Mouse (Mus musculus) 3134 (cell line): ENCODE data around the gene Ebf3.

ENCODE experiments used
- DNase-seq: peaks from one replicate; pipeline ENCODE4 v3.0.0-alpha.2; 2011; ENCODE audit warnings: low spot score; ENCODE audit not compliant: insufficient read length; ENCODE audit errors: extremely low read depth

The Ebf3 gene

GRCm38 (mm10) chr7:137312166-137312932 lies 1.9 kb downstream of the Ebf3 start:
- no peak for DNase-seq

- no peak for DNase-seq
These were observed 2.7 kb downstream of the Ebf3 start for GRCm38 (mm10) chr7:137311341-137312110.

GRCm38 (mm10) chr7:137310876-137311275 lies 3.4 kb downstream of the Ebf3 start:
- DNase-seq: no peak

- no peak for DNase-seq
These were observed 4.0 kb downstream of the Ebf3 start for GRCm38 (mm10) chr7:137310091-137310761.

- DNase-seq: no peak
These were observed 4.9 kb downstream of the Ebf3 start for GRCm38 (mm10) chr7:137309071-137310066.

GRCm38 (mm10) chr7:137308061-137309060 lies 5.9 kb downstream of the Ebf3 start:
- no peak for DNase-seq

GRCm38 (mm10) chr7:137307131-137307530 lies 7.1 kb downstream of the Ebf3 start:
- no peak for DNase-seq

- DNase-seq: no peak
These were observed 8.1 kb downstream of the Ebf3 start for GRCm38 (mm10) chr7:137306127-137306526.

- peak; percentile 18 for DNase-seq
These were observed 10.5 kb downstream of the Ebf3 start for GRCm38 (mm10) chr7:137303776-137304171.

- DNase-seq: no peak
These were observed 11.1 kb downstream of the Ebf3 start for GRCm38 (mm10) chr7:137302961-137303775.

- DNase-seq: no peak
These were observed 12.1 kb downstream of the Ebf3 start for GRCm38 (mm10) chr7:137302161-137302560.

- DNase-seq: no peak
These were observed 12.9 kb downstream of the Ebf3 start for GRCm38 (mm10) chr7:137301329-137301751.

GRCm38 (mm10) chr7:137300826-137301225 lies 13.4 kb downstream of the Ebf3 start:
- no peak for DNase-seq

GRCm38 (mm10) chr7:137300169-137300568 lies 14.1 kb downstream of the Ebf3 start:
- no peak for DNase-seq

- no peak for DNase-seq
These were observed 16.5 kb downstream of the Ebf3 start for GRCm38 (mm10) chr7:137297594-137298381.

- DNase-seq: no peak
These were observed 17.1 kb downstream of the Ebf3 start for GRCm38 (mm10) chr7:137297131-137297530.

GRCm38 (mm10) chr7:137295612-137296011 lies 18.6 kb downstream of the Ebf3 start:
- DNase-seq: no peak
